Mouse (Mus musculus) forebrain, embryonic 16.5 days (tissue): Measurements from ENCODE around the gene Ms4a1. TPM values are rescaled to one million over a fixed set of nuclear protein-coding genes. Genes with fewer than 3 reads are reported as not detected.

Experiments
- ATAC-seq: fragments of 200-750 bp; cut with Nextera tagmentation; 2 replicates; pipeline ENCODE4 v1.8.0; 2017; ENCODE audit warnings: mild to moderate bottlenecking, moderate library complexity
- H3K27ac ChIP-seq: fragments of 300-500 bp; sonication (generic); 2 replicates; pipeline ENCODE4 v1.5.1; 2014; ENCODE audit warnings: low read length, control low read depth
- H3K27me3 ChIP-seq: fragments of 300-500 bp; sonication (generic); replicated peaks from 2 replicates; pipeline ENCODE4 v1.6.1; 2014; ENCODE audit warnings: low read length; ENCODE audit not compliant: control insufficient read depth, insufficient read depth
- H3K36me3 ChIP-seq: fragments of 300-500 bp; sonication (generic); 2 replicates; pipeline ENCODE4 v1.6.1; 2014; ENCODE audit not compliant: control insufficient read depth, insufficient read depth
- H3K4me1 ChIP-seq: fragments of 300-500 bp; sonication (generic); replicated peaks from 2 replicates; pipeline ENCODE4 v1.6.1; 2014; ENCODE audit warnings: low read length; ENCODE audit not compliant: control insufficient read depth, insufficient read depth
- H3K4me2 ChIP-seq: fragments of 300-500 bp; sonication (generic); 2 replicates; pipeline ENCODE4 v1.6.1; 2014; ENCODE audit warnings: mild to moderate bottlenecking, low read length, control low read depth
- H3K4me3 ChIP-seq: fragments of 300-500 bp; sonication (generic); replicated peaks from 2 replicates; pipeline ENCODE4 v1.5.1; 2014; ENCODE audit warnings: mild to moderate bottlenecking, low read length, control low read depth
- H3K9ac ChIP-seq: fragments of 300-500 bp; sonication (generic); replicated peaks from 2 replicates; pipeline ENCODE4 v1.6.1; 2014; ENCODE audit warnings: low read depth, low read length, control low read depth
- H3K9me3 ChIP-seq: fragments of 300-500 bp; sonication (generic); 2 replicates; pipeline ENCODE4 v1.6.1; 2016; ENCODE audit warnings: low read length; ENCODE audit not compliant: control insufficient read depth
- WGBS: fragments of 180-500 bp; shearing (Covaris S2); extraction: QIAGEN DNeasy Blood & Tissue Kit; methylation state at CpG from one replicate; pipeline ENCODE4 v1.1.7; 2014; 5-methylcytosine and 5-hydroxymethylcytosine counted together
- polyA plus RNA-seq: library from polyadenylated mRNA; unstranded; fragments of >200 nt; fragmentation: Nextera tagmentation; extraction: Ambion mirVana; gene quantifications from 2 replicates; pipeline ENCODE4 v1.2.1, GENCODE M21; 2015

Ms4a1 gene
- polyA plus RNA-seq, 1 experiment from 2014 or later: not detected

- Histone ChIP-seq H3K4me2 (no peak overlapping the region), H3K4me3 (no peak overlapping the region), H3K9me3 (no peaks in the 10 kb centered on the region), H3K27ac (no peak overlapping the region), H3K27me3 (no peaks in the 10 kb centered on the region), H3K4me1 (no peaks in the 10 kb centered on the region), H3K36me3 (no peaks in the 10 kb centered on the region), H3K9ac (no peak overlapping the region)
- no peak for ATAC-seq
- 71% methylated on average over 5 of the region's 5 CpGs for WGBS
These were observed 30.9 kb downstream of the Ms4a1 start for GRCm38 (mm10) chr19:11234921-11235735.

- H3K27ac ChIP-seq: no peak overlapping the region
- no peak overlapping the region for H3K4me2 ChIP-seq
- no peaks in the 10 kb centered on the region for H3K36me3 ChIP-seq
- ATAC-seq: no peak
- no peaks in the 10 kb centered on the region for H3K4me1 ChIP-seq
- WGBS: 78% methylated on average over 5 of the region's 5 CpGs
- no peaks in the 10 kb centered on the region for H3K9me3 ChIP-seq
- H3K4me3 ChIP-seq: no peak overlapping the region
- H3K9ac ChIP-seq: no peak overlapping the region
- H3K27me3 ChIP-seq: no peaks in the 10 kb centered on the region
These were observed 31.8 kb downstream of the Ms4a1 start for GRCm38 (mm10) chr19:11234244-11234643.

- no peaks in the 10 kb centered on the region for H3K27me3 ChIP-seq
- WGBS: 71% methylated on average over 5 of the region's 5 CpGs
- no peak within 1 kb of the TSS for H3K4me2 ChIP-seq
- ATAC-seq: no peak
- H3K9ac ChIP-seq: no peak within 1 kb of the TSS
- no peaks in the 10 kb centered on the region for H3K4me1 ChIP-seq
- H3K36me3 ChIP-seq: no peaks in the 10 kb centered on the region
- H3K4me3 ChIP-seq: no peak within 1 kb of the TSS
- no peaks in the 10 kb centered on the region for H3K9me3 ChIP-seq
- H3K27ac ChIP-seq: no peak within 1 kb of the TSS
These were observed 33.7 kb downstream of the Ms4a1 start, which contains the start of gene Ms4a12 for GRCm38 (mm10) chr19:11232348-11232747. Gene Ms4a12 (minus strand): TSS chr19:11232448.

Other genes with a start within 250 kb of the Ms4a1 start
- not detected in 2 replicates for gene Ms4a18, start 248.2 kb downstream of the Ms4a1 start, polyA plus RNA-seq
- gene Ms4a8a, start 185.1 kb downstream of the Ms4a1 start, polyA plus RNA-seq: not detected in 2 replicates
- gene 1700017D01Rik, start 135.4 kb downstream of the Ms4a1 start, polyA plus RNA-seq: not detected in 2 replicates
- gene 1700025F22Rik, start 100.9 kb downstream of the Ms4a1 start, polyA plus RNA-seq: not detected in 2 replicates
- not detected in 2 replicates for gene Ms4a13, start 69.5 kb downstream of the Ms4a1 start, polyA plus RNA-seq
- not detected in 2 replicates for gene Ms4a12, start 33.8 kb downstream of the Ms4a1 start, polyA plus RNA-seq
- not detected in 2 replicates for gene Ms4a5, start 17.6 kb upstream of the Ms4a1 start, polyA plus RNA-seq
- not detected in 2 replicates for gene Ms4a14, start 48.2 kb upstream of the Ms4a1 start, polyA plus RNA-seq
- 2.0 and 2.1 TPM in 2 replicates for gene Ms4a7, start 69.9 kb upstream of the Ms4a1 start, polyA plus RNA-seq
- 1.3 and 1.8 TPM in 2 replicates for gene Ms4a4a, start 109.3 kb upstream of the Ms4a1 start, polyA plus RNA-seq
- gene Ms4a4c, start 138.5 kb upstream of the Ms4a1 start, polyA plus RNA-seq: not detected in 2 replicates
- gene Ms4a4b, start 177.3 kb upstream of the Ms4a1 start, polyA plus RNA-seq: not detected in 2 replicates
- gene Ms4a6c, start 203.1 kb upstream of the Ms4a1 start, polyA plus RNA-seq: 1.5 and 2.1 TPM in 2 replicates
- gene Gm8369, start 219.7 kb upstream of the Ms4a1 start, polyA plus RNA-seq: not detected in 2 replicates